Mouse (Mus musculus) hindbrain, embryonic 16.5 days (tissue): ENCODE measurements around the gene Uck2. TPM values are rescaled to one million over a fixed set of nuclear protein-coding genes. Genes with fewer than 3 reads are reported as not detected.

Experiments
- microRNA-seq: library from miRNA; unstranded; fragments of <30 nt; microRNA quantifications from one replicate; pipeline ENCODE4, GENCODE M21; 2017
- polyA plus RNA-seq: library from polyadenylated mRNA; unstranded; fragments of >200 nt; fragmentation: Nextera tagmentation; extraction: Ambion mirVana; gene quantifications from 2 replicates; pipeline ENCODE4 v1.2.1, GENCODE M21; 2015

Gene Uck2
- polyA plus RNA-seq, 1 experiment from 2014 or later: 43.0 TPM

Small RNAs within 50 kb of the gene (microRNA-seq; reads per million reads assigned to microRNA genes)
- not detected for gene Mir6347

Other genes starting within 250 kb of the Uck2 start
- gene Tmco1, start 23.1 kb upstream of the Uck2 start, polyA plus RNA-seq: 72.7 and 85.8 TPM in 2 replicates
- gene Aldh9a1, start 64.7 kb upstream of the Uck2 start, polyA plus RNA-seq: 43.8 and 43.9 TPM in 2 replicates
- 202 and 237 TPM in 2 replicates for gene Mgst3, start 108.5 kb upstream of the Uck2 start, polyA plus RNA-seq
- not detected in 2 replicates for gene Lrrc52, start 181.5 kb upstream of the Uck2 start, polyA plus RNA-seq